Mouse (Mus musculus): Measurements from ENCODE around the gene Cutc.
A peak's percentile ranks its signal among the peaks of the same experiment; 100 is the strongest.

Cutc gene

GRCm38 (mm10) chr19:43795511-43795910 is 42.7 kb downstream of the Cutc start:
- DNase-seq (ENCODE audit: low read depth, low spot score) = peak; percentile 21

- no peak for DNase-seq (ENCODE audit: low read depth, low spot score)
These were observed 44.4 kb downstream of the Cutc start for GRCm38 (mm10) chr19:43797216-43797615.

GRCm38 (mm10) chr19:43801427-43802051 is 48.7 kb downstream of the Cutc start:
- no peak for DNase-seq (ENCODE audit: low read depth, low spot score)

DNA sequence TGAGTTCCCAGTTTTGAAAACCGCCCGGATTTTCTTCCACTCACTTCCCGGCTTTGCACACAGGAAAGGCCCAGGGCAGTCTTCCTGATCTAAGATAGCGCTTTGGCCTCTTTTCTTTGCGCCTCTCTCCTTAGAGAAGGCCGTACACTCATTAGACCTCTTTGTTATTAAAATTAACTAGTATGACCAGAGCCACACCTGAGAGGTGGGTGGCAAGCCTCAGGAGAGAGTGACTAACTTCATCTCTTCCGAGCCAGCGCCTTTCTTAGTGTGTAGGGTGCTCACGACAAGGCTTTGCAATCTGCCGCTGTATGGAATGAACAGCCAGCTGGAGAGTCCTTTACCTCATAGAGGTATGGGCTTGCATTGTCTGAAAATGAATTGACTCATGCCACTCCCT is 51.1 kb downstream of the Cutc start:
- peak; percentile 63 for DNase-seq (ENCODE audit: low read depth, low spot score)

- peak; percentile 62 for DNase-seq (ENCODE audit: low read depth, low spot score)
These were observed 56.5 kb downstream of the Cutc start for GRCm38 (mm10) chr19:43809331-43809730.

DNA sequence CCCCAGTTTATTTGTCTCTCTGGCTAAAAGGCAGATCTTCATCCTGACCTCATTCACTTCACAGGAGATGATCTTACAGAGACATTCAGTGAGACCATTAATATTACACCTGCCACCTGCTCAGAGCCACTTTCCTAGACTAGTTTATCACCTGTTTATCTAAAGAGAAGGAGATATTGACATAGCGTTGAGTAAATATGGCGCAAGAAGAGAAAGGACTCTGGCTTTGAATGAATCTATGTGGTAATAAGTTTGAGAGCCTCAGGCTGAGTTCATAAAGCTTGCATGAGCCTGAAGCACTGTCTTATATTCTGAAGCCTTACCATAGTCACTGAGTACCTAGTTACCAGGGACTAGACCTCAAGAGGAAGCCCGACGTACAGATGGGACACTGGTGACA is 58.6 kb downstream of the Cutc start:
- DNase-seq (ENCODE audit: low read depth, low spot score) = no peak

DNA sequence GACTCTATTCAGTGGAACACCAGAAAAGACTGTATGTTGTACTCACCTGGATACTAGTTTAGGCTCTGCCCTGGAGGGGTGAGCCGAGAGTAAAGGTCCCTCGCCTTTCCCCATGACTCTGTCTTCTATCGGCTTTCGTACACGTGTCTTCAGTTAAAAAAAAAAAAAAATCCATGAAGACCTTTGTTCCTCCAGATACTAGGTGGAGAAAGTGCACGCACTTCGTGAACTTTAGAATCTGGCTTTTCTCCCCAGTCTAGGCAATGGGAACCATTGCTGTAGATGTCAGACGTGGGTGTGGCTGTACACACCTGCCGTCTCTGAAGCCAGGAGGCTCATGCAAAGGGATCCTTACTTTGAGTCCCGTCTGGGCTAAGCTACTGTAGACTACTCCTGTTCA is 60.5 kb downstream of the Cutc start:
- DNase-seq (ENCODE audit: low read depth, low spot score) = no peak

- DNase-seq (ENCODE audit: low read depth, low spot score) = no peak
These were observed 63.0 kb downstream of the Cutc start for GRCm38 (mm10) chr19:43815661-43816414.

Data from ZHBTc4 (cell line).